Mouse (Mus musculus): ENCODE results near the gene Mapkap1. TPM values are rescaled to one million over a fixed set of nuclear protein-coding genes. Genes with fewer than 3 reads are reported as not detected.
A peak's percentile ranks its signal among the peaks of the same experiment; 100 is the strongest.

Gene Mapkap1
- polyA plus RNA-seq, 1 experiment from 2014 or later = 93.3 TPM

DNA sequence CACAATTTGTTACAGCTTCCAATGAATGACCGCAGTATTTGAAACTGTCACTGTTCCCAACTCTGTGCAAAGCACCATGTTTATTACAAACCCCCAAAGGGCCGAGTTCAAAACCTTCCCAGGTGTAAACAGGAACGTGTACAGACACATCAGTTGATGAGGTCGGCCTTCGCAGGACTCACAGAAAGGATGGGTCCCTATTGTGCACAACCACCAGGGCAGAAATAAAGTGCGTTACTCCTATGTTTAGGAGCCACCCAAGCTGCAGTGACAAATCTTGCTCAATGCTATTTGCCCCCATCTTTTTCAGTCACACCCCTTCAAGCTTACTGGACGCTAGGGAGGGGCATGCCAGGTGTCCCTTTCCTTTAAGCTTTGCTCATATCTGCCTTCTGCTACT lies 1.0 kb downstream of the Mapkap1 start:
- Histone ChIP-seq H3K9ac (peak overlapping the region; percentile 85), H3K9me3 (ENCODE audit: low read depth, low read length) (no peaks in the 10 kb centered on the region), H3K27ac (ENCODE audit: low read depth) (no peak overlapping the region), H3K4me2 (peak overlapping the region; percentile 79), H3K4me1 (ENCODE audit: insufficient read depth) (peaks cover 11% of the 10 kb centered on the region), H3K27me3 (ENCODE audit: insufficient read depth, low read length) (no peaks in the 10 kb centered on the region), H3K36me3 (ENCODE audit: insufficient read depth) (no peaks in the 10 kb centered on the region), H3K4me3 (ENCODE audit: low read depth, low read length) (peak overlapping the region; percentile 98)
- no peak for TF ChIP-seq CTCF (IDR thresholded peaks at IDR 0.05; ENCODE audit: low read depth)
- no peak for DNase-seq
- no peak for ATAC-seq (ENCODE audit: insufficient read depth)
- 43% methylated on average over 7 of the region's 7 CpGs for WGBS

DNA sequence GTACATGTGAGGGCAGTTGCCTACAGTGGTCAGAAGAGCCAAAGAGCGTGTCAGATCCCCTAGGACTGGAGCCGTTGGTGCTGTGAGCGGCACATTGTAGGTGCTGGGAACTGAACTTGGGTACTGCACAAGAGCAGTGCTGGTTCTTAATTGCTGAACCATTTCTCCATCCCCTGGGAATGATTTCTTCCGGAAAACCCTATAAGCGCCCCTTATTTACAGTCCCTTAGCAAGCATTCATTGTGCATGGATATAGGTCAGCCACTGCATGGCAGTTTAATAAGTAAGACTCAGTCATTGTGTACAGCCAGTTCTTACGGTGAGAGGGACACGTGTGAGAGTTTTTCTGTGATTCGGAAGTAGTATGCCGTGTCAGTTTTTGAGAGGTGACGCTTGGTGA lies 1.8 kb downstream of the Mapkap1 start:
- 92% methylated on average over 10 of the region's 10 CpGs for WGBS
- no peaks in the 10 kb centered on the region for H3K36me3 ChIP-seq (ENCODE audit: insufficient read depth)
- DNase-seq (no peak), ATAC-seq (ENCODE audit: insufficient read depth) (no peak)
- no peak overlapping the region for H3K27ac ChIP-seq (ENCODE audit: low read depth)
- no peak overlapping the region for H3K9ac ChIP-seq
- H3K4me2 ChIP-seq = peak overlapping the region; percentile 79; the same call in 1 of the 2 replicates
- no peak for TF ChIP-seq CTCF (IDR thresholded peaks at IDR 0.05; ENCODE audit: low read depth)
- no peaks in the 10 kb centered on the region for H3K9me3 ChIP-seq (ENCODE audit: low read depth, low read length)
- no peak overlapping the region for H3K4me3 ChIP-seq (ENCODE audit: low read depth, low read length)
- no peaks in the 10 kb centered on the region for H3K27me3 ChIP-seq (ENCODE audit: insufficient read depth, low read length)
- H3K4me1 ChIP-seq (ENCODE audit: insufficient read depth) = peaks cover 11% of the 10 kb centered on the region

DNA sequence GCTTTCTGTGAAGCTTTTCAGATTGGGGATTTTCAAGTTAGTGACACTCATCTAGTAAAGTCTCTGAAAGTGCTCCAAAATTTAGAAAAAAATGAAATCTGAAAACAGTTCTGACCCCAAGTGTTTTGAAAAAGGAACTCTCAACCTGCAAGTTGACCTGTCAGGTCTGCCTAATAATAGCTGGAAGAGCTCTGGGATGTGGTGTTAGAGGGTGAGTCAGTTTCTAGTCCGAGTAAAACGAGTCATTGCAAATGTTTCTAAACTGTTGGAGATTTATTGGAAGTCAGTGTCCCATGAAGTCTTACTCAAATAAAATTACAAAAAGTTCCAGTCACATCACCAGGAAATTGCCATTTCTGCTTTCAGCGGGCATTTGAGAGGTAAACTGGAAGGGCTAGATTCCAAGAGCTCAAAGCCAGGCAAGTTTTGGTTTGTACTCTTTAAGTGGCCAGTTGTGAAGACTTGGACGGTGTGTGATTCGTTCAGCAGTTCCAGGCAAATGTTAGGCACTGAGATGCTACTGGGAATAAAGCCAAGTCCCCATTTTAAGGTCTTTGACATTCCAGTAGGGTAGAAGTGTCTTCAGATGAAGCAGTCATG lies 3.3 kb downstream of the Mapkap1 start:
- DNase-seq = peak; percentile 66
- 52% methylated on average over 5 of the region's 5 CpGs for WGBS
- H3K27ac ChIP-seq (ENCODE audit: low read depth) = no peak overlapping the region

DNA sequence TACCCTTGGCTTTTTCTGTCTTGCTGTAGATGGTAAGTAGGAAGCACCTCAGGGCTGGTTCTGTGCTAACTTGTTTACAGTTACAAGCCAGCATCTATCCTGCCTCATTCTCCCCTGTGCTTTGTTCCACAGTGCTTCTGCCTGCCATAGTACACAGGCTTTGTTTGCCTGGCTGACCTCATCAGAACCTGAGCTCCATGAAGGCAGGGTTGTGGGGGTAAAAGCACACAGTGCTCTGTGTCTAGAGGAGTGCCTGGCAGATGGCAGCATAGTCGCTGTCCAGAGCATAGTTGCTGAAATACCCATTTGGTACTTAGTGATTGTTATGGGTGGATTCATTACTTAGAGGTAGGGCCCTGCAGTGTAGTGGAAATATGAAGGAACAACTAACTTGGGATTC lies 13.7 kb downstream of the Mapkap1 start:
- H3K36me3 ChIP-seq (ENCODE audit: insufficient read depth) = no peaks in the 10 kb centered on the region
- DNase-seq (peak; percentile 19), ATAC-seq (ENCODE audit: insufficient read depth) (no peak)
- WGBS = 51% methylated on average over 1 of the region's 1 CpGs
- no peak overlapping the region for H3K27ac ChIP-seq (ENCODE audit: low read depth)
- H3K4me1 ChIP-seq (ENCODE audit: insufficient read depth) = no peaks in the 10 kb centered on the region
- no peaks in the 10 kb centered on the region for H3K27me3 ChIP-seq (ENCODE audit: insufficient read depth, low read length)
- H3K4me2 ChIP-seq = no peak overlapping the region
- TF ChIP-seq CTCF (IDR thresholded peaks at IDR 0.05; ENCODE audit: low read depth) = no peak
- H3K4me3 ChIP-seq (ENCODE audit: low read depth, low read length) = no peak overlapping the region
- H3K9me3 ChIP-seq (ENCODE audit: low read depth, low read length) = no peaks in the 10 kb centered on the region
- no peak overlapping the region for H3K9ac ChIP-seq

More for the DNA sequence above, 3.3 kb downstream of the Mapkap1 start:
- no peak overlapping the region for H3K4me2 ChIP-seq
- H3K9me3 ChIP-seq (ENCODE audit: low read depth, low read length) = no peaks in the 10 kb centered on the region
- no peak overlapping the region for H3K4me3 ChIP-seq (ENCODE audit: low read depth, low read length)
- no peaks in the 10 kb centered on the region for H3K36me3 ChIP-seq (ENCODE audit: insufficient read depth)
- no peak for ATAC-seq (ENCODE audit: insufficient read depth)
- H3K9ac ChIP-seq = no peak overlapping the region
- TF ChIP-seq CTCF (IDR thresholded peaks at IDR 0.05; ENCODE audit: low read depth) = no peak
- H3K4me1 ChIP-seq (ENCODE audit: insufficient read depth) = peaks cover 11% of the 10 kb centered on the region
- no peaks in the 10 kb centered on the region for H3K27me3 ChIP-seq (ENCODE audit: insufficient read depth, low read length)

DNA sequence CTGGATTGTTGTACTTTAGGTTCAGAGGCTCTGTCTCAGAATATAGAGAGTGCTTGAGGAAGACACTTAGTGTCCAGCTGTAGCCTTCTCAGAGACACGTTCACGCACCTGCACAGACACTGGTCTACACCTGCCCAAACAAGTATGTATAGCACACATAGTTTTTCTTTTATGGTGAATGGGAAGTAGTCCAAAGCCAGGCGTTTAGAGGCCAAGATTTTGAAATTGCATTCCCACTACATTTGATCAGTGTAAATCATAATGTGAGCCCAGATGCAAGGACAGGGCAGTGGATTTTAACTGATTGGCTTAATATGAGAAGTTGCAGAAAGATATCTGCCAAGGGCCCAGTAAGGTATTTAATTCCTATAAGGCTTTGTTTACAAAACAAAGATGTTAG lies 17.6 kb downstream of the Mapkap1 start:
- Histone ChIP-seq H3K4me1 (ENCODE audit: insufficient read depth) (no peaks in the 10 kb centered on the region), H3K4me2 (no peak overlapping the region), H3K27me3 (ENCODE audit: insufficient read depth, low read length) (no peaks in the 10 kb centered on the region), H3K36me3 (ENCODE audit: insufficient read depth) (no peaks in the 10 kb centered on the region), H3K9ac (no peak overlapping the region), H3K9me3 (ENCODE audit: low read depth, low read length) (no peaks in the 10 kb centered on the region), H3K4me3 (ENCODE audit: low read depth, low read length) (no peak overlapping the region), H3K27ac (ENCODE audit: low read depth) (no peak overlapping the region)
- TF ChIP-seq CTCF (IDR thresholded peaks at IDR 0.05; ENCODE audit: low read depth) = no peak
- WGBS = 85% methylated on average over 3 of the region's 3 CpGs
- DNase-seq (no peak), ATAC-seq (ENCODE audit: insufficient read depth) (no peak)

DNA sequence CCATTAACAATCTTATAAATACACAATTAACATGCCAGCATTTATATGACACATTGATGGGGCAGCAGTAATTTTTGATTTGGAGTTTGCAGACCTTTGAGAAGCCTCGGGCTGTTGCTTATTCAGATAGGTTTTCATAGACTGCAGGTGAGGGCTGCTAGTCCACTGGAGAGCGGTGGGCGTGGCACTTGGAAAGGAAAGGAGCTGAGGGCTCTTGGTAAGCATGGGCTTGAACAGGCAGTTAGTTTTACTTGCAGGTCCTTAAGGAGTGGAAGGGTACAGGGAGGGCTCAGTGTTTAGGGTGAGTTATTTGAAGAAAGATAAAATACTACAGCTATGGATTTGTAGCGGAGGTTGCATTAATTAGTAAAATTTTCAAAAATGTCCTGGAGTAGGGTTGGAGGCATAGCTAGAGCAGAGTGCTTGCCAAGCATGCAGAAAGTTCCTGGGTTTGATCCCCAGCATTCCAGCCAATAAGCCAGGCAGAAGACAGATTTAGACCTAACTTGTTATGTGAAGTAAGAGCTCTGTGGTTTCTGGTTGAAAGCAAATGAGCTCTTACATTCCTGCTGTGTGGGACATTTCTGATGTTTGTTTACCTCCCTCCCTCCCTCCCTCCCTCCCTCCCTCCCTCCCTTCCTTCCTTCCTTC lies 19.1 kb downstream of the Mapkap1 start:
- peak; percentile 40 for DNase-seq
- Histone ChIP-seq H3K27ac (ENCODE audit: low read depth) (no peak overlapping the region), H3K27me3 (ENCODE audit: insufficient read depth, low read length) (no peaks in the 10 kb centered on the region), H3K4me2 (no peak overlapping the region), H3K36me3 (ENCODE audit: insufficient read depth) (no peaks in the 10 kb centered on the region), H3K4me3 (ENCODE audit: low read depth, low read length) (no peak overlapping the region), H3K9me3 (ENCODE audit: low read depth, low read length) (no peaks in the 10 kb centered on the region), H3K4me1 (ENCODE audit: insufficient read depth) (no peaks in the 10 kb centered on the region), H3K9ac (no peak overlapping the region)
- TF ChIP-seq CTCF (IDR thresholded peaks at IDR 0.05; ENCODE audit: low read depth) = no peak
- WGBS = 61% methylated on average over 4 of the region's 4 CpGs
- ATAC-seq (ENCODE audit: insufficient read depth) = no peak

DNA sequence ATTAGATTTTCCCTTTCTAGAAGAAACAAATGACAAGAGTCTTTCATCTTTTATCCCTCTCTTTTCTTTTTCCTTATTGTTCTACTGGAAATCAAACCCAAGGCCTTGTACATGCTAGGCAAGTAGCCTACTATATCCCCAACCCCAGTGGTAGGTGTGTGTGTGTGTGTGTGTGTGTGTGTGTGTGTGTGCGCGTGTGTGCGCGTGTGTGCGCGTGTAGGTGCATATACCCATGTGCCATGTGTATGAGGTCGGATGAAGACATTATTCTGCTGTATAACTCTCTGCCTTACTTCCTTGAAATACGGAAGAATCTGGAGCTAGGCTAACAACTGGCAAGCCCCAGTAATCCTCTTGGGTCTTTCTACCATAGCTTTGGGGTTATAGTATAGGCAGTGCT lies 24.1 kb downstream of the Mapkap1 start:
- Histone ChIP-seq H3K36me3 (ENCODE audit: insufficient read depth) (no peaks in the 10 kb centered on the region), H3K9ac (no peak overlapping the region), H3K4me1 (ENCODE audit: insufficient read depth) (no peaks in the 10 kb centered on the region), H3K27me3 (ENCODE audit: insufficient read depth, low read length) (no peaks in the 10 kb centered on the region), H3K27ac (ENCODE audit: low read depth) (no peak overlapping the region), H3K4me3 (ENCODE audit: low read depth, low read length) (no peak overlapping the region), H3K4me2 (no peak overlapping the region), H3K9me3 (ENCODE audit: low read depth, low read length) (no peaks in the 10 kb centered on the region)
- DNase-seq = no peak
- 94% methylated on average over 8 of the region's 8 CpGs for WGBS
- no peak for ATAC-seq (ENCODE audit: insufficient read depth)
- TF ChIP-seq CTCF (IDR thresholded peaks at IDR 0.05; ENCODE audit: low read depth) = no peak

All from lung, embryonic 14.5 days (tissue).